Mouse (Mus musculus) forebrain, embryonic 10.5 days (tissue): ENCODE measurements at regions not wholly inside any gene's neighbourhood (a gene's known extent, or its start where the extent isn't known, plus 50 kb on each side); places are given as distances from the start of the nearest gene placed in this dataset.
A peak's percentile ranks its signal among the peaks of the same experiment; 100 is the strongest.

Experiments used
- DNase-seq: peaks from one replicate; pipeline ENCODE4 v3.0.0-alpha.2; 2017; ENCODE audit warnings: low spot score; ENCODE audit errors: extremely low spot score
- H3K27ac ChIP-seq: fragments of 300-500 bp; sonication (generic); 2 replicates; pipeline ENCODE4 v1.5.1; 2016; ENCODE audit warnings: mild to moderate bottlenecking
- H3K27me3 ChIP-seq: fragments of 300-500 bp; sonication (generic); 2 replicates; pipeline ENCODE4 v1.6.1; 2016; ENCODE audit warnings: mild to moderate bottlenecking; ENCODE audit not compliant: poor library complexity, severe bottlenecking
- H3K36me3 ChIP-seq: fragments of 300-500 bp; sonication (generic); replicated peaks from 2 replicates; pipeline ENCODE4 v1.6.1; 2016; ENCODE audit warnings: mild to moderate bottlenecking, moderate library complexity
- H3K4me1 ChIP-seq: fragments of 300-500 bp; sonication (generic); 2 replicates; pipeline ENCODE4 v1.6.1; 2016
- H3K4me3 ChIP-seq: fragments of 300-500 bp; sonication (generic); 2 replicates; pipeline ENCODE4 v1.5.1; 2016; ENCODE audit warnings: mild to moderate bottlenecking, moderate library complexity
- H3K9me3 ChIP-seq: fragments of 300-500 bp; sonication (generic); 2 replicates; pipeline ENCODE4 v1.6.1; 2016; ENCODE audit warnings: mild to moderate bottlenecking, moderate library complexity
- WGBS: fragments of 180-500 bp; shearing (Covaris S2); methylation state at CpG from one replicate; pipeline ENCODE4 v1.1.7; 2016; 5-methylcytosine and 5-hydroxymethylcytosine counted together

DNA sequence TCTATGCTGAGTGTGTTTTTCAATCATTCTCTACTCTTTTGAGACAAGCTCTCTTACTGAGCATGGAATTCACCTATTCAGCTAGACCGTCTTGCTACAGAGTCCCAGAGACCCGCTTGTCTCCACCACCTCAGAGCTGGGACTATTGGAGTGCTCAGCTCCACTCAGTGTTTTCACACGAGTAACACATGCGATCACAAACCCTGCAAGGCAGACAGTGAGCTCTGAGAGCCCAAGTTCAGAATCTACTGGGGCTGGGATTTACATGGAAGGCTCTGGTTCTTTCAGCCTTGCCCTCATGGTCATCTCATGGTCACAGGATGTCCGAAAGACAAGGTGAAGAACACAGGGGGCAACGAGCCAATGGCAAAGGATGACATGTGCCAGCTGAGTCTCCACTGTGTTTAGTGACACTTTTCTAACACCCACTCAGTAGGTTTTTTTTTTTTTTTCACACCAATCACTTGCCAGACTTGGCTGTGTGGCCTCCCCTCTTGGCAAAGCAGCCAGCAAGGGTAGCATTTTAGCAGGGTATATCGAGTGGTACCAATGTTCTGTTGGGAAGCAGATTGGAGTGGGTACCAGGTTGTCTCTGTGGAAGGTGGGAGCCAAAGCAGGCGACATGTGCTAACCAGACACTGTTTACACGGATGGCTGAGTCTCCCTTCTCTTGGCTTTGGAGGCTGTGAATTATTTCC lies 51.2 kb upstream of the Gtsf1l start:
- no peak overlapping the region for H3K27ac ChIP-seq
- no peaks in the 10 kb centered on the region for H3K36me3 ChIP-seq
- H3K4me3 ChIP-seq = no peak overlapping the region
- H3K4me1 ChIP-seq = peaks cover 22% of the 10 kb centered on the region
- no peaks in the 10 kb centered on the region for H3K27me3 ChIP-seq
- H3K9me3 ChIP-seq = no peaks in the 10 kb centered on the region
- DNase-seq = no peak
- 89% methylated on average over 9 of the region's 9 CpGs for WGBS

GRCm38 (mm10) chr2:163142762-163143388 lies 55.2 kb upstream of the Gtsf1l start:
- H3K27ac ChIP-seq = no peak overlapping the region
- H3K36me3 ChIP-seq = no peaks in the 10 kb centered on the region
- no peak overlapping the region for H3K4me3 ChIP-seq
- DNase-seq = no peak
- peaks cover 17% of the 10 kb centered on the region for H3K4me1 ChIP-seq
- H3K27me3 ChIP-seq = no peaks in the 10 kb centered on the region
- WGBS = 65% methylated on average over 10 of the region's 10 CpGs
- H3K9me3 ChIP-seq = peaks cover 7% of the 10 kb centered on the region

GRCm38 (mm10) chr2:163143413-163143812 lies 55.8 kb upstream of the Gtsf1l start:
- no peaks in the 10 kb centered on the region for H3K36me3 ChIP-seq
- H3K9me3 ChIP-seq = peaks cover 7% of the 10 kb centered on the region
- H3K4me3 ChIP-seq = no peak overlapping the region
- no peak overlapping the region for H3K27ac ChIP-seq
- no peaks in the 10 kb centered on the region for H3K27me3 ChIP-seq
- WGBS = 67% methylated on average over 13 of the region's 13 CpGs
- DNase-seq = no peak
- peaks cover 17% of the 10 kb centered on the region for H3K4me1 ChIP-seq

DNA sequence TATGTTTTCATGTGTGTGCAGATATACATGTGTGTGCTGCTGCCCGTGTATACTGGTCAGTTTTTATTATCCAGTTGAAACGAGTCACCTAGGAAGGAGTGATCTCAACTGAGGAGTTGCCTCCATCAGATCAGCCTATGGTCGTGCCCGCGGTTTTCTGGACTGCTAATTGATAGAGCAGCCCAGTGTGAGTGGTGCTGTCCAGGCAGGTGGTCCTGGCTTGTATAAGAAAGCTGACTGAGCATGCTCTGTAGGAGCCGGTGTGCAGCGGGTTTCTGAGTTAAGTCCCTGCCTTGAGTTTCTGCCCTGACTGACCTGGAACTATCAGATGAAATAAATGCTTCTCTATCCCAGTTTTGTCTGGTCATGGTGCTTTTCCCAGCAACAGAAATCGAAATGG lies 56.9 kb upstream of the Tox2 start:
- Histone ChIP-seq H3K27ac (no peak overlapping the region), H3K36me3 (no peaks in the 10 kb centered on the region), H3K27me3 (no peaks in the 10 kb centered on the region), H3K4me1 (peaks cover 17% of the 10 kb centered on the region), H3K9me3 (peaks cover 7% of the 10 kb centered on the region), H3K4me3 (no peak overlapping the region)
- 91% methylated on average over 8 of the region's 8 CpGs for WGBS
- DNase-seq = no peak

GRCm38 (mm10) chr2:163146481-163146880 lies 56.4 kb upstream of the Tox2 start:
- Histone ChIP-seq H3K4me1 (peaks cover 15% of the 10 kb centered on the region), H3K27ac (no peak overlapping the region), H3K27me3 (no peaks in the 10 kb centered on the region), H3K4me3 (no peak overlapping the region), H3K9me3 (peaks cover 7% of the 10 kb centered on the region), H3K36me3 (no peaks in the 10 kb centered on the region)
- DNase-seq = no peak
- 90% methylated on average over 4 of the region's 4 CpGs for WGBS

- Histone ChIP-seq H3K9me3 (peaks cover 7% of the 10 kb centered on the region), H3K27me3 (no peaks in the 10 kb centered on the region), H3K4me1 (peaks cover 20% of the 10 kb centered on the region), H3K27ac (no peak overlapping the region), H3K4me3 (no peak overlapping the region), H3K36me3 (no peaks in the 10 kb centered on the region)
- no peak for DNase-seq
- 91% methylated on average over 4 of the region's 4 CpGs for WGBS
Observed at GRCm38 (mm10) chr2:163147381-163147780, 55.5 kb upstream of the Tox2 start.

DNA sequence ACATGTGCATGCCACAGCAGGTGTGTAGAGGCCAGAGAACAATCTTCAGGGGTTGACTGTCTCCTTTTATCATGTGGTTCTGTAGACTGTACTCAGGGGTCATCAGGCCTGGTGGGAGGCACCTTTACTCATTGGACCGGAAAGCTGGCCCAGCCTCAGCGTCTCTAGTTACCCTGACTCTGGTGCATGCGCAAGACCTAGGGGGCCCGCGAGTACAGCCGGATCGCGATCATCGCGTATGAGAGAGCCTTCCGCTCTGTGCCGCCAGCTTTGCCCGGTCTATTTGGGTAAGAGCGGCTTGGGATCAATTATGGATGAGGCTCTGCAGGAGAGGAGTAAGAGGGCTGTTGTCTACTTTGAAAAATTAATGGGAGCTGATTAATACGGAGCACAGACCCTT lies 51.9 kb upstream of the Tox2 start:
- WGBS = 78% methylated on average over 15 of the region's 15 CpGs

DNA sequence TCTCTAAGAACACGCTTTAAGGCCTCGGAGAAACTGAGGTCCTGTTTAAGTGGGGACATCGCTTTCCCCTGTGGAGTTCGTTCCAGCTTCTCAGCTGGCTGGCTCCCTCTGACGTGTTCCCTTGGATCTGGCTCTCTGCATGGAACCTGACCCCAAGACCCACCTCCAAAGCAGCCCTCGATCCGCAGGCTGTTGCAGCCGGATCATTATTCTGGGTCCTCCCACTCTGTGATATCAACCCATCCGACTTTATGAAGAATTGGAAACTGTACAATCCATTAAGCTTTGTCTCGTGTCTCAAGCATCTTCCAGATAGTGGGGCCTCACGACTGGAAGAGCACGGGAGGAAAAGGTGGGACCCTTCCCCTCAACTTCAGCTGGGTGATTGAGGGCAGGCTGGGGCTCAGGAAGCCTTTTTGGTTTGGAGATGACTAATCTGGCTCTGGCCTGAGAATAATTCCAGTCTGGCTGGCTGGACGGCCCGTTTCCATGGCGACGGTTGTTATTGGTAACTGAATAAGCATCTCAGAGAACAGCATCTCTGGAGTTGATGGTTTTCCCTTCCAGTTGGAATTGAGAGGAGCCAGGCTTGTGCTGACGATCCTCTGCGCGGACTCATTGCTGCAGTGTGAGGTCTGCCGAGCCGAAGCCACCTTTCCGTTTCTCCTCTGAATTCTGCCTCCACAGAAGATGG lies 50.4 kb upstream of the Tox2 start:
- H3K4me3 ChIP-seq = no peak overlapping the region
- no peaks in the 10 kb centered on the region for H3K36me3 ChIP-seq
- peaks cover 6% of the 10 kb centered on the region; the same call in 1 of the 2 replicates for H3K27me3 ChIP-seq
- H3K27ac ChIP-seq = peak overlapping the region; percentile 58; the same call in 1 of the 2 replicates
- H3K9me3 ChIP-seq = no peaks in the 10 kb centered on the region
- WGBS = 71% methylated on average over 22 of the region's 22 CpGs
- H3K4me1 ChIP-seq = peaks cover 19% of the 10 kb centered on the region
- DNase-seq = peak; percentile 79

More for the DNA sequence above, 51.9 kb upstream of the Tox2 start:
- no peak overlapping the region for H3K4me3 ChIP-seq
- H3K27me3 ChIP-seq = peaks cover 6% of the 10 kb centered on the region; the same call in 1 of the 2 replicates
- no peak for DNase-seq
- H3K9me3 ChIP-seq = peaks cover 7% of the 10 kb centered on the region
- no peak overlapping the region for H3K27ac ChIP-seq
- H3K36me3 ChIP-seq = no peaks in the 10 kb centered on the region
- H3K4me1 ChIP-seq = peaks cover 19% of the 10 kb centered on the region
